Mouse (Mus musculus): ENCODE data around the gene Rnft1. TPM values are rescaled to one million over a fixed set of nuclear protein-coding genes. Genes with fewer than 3 reads are reported as not detected.
"Not testable (repeated sequence)": the region's sequence is repeated elsewhere in the genome, so short reads cannot be mapped to it uniquely, and the experiment has no call there.

Rnft1 gene
- polyA plus RNA-seq, 1 experiment: 9.3 TPM

GRCm38 (mm10) chr11:86532834-86533233 is 48.4 kb downstream of the Rnft1 start:
- H3K4me1 ChIP-seq (replicated peaks; ENCODE audit: control insufficient read depth, insufficient read depth, low read length): peaks cover 2% of the 10 kb centered on the region
- WGBS: 88% methylated on average over 1 of the region's 1 CpGs
- TF ChIP-seq CTCF (IDR thresholded peaks at IDR 0.05; ENCODE audit: borderline replicate concordance, control insufficient read depth, extremely low read depth, insufficient read depth, low read length, poor library complexity): no peak
- TF ChIP-seq POLR2A (IDR thresholded peaks at IDR 0.05; ENCODE audit: control insufficient read depth, extremely low read depth, insufficient read depth, low read length, poor library complexity): no peak
- H3K27ac ChIP-seq (ENCODE audit: control insufficient read depth, insufficient read depth, low read length): no peak overlapping the region
- peaks cover 42% of the 10 kb centered on the region for H3K36me3 ChIP-seq (ENCODE audit: control insufficient read depth, insufficient read depth, low read length)
- peak; percentile 19 for DNase-seq
- no peak overlapping the region for H3K4me3 ChIP-seq (ENCODE audit: control insufficient read depth, insufficient read depth, low read length)
- no peaks in the 10 kb centered on the region for H3K27me3 ChIP-seq (ENCODE audit: control insufficient read depth, insufficient read depth, low read length)

GRCm38 (mm10) chr11:86533302-86533701 is 48.8 kb downstream of the Rnft1 start:
- H3K4me1 ChIP-seq (replicated peaks; ENCODE audit: control insufficient read depth, insufficient read depth, low read length): not testable (repeated sequence)
- H3K36me3 ChIP-seq (ENCODE audit: control insufficient read depth, insufficient read depth, low read length): peaks cover 38% of the 10 kb centered on the region

DNA sequence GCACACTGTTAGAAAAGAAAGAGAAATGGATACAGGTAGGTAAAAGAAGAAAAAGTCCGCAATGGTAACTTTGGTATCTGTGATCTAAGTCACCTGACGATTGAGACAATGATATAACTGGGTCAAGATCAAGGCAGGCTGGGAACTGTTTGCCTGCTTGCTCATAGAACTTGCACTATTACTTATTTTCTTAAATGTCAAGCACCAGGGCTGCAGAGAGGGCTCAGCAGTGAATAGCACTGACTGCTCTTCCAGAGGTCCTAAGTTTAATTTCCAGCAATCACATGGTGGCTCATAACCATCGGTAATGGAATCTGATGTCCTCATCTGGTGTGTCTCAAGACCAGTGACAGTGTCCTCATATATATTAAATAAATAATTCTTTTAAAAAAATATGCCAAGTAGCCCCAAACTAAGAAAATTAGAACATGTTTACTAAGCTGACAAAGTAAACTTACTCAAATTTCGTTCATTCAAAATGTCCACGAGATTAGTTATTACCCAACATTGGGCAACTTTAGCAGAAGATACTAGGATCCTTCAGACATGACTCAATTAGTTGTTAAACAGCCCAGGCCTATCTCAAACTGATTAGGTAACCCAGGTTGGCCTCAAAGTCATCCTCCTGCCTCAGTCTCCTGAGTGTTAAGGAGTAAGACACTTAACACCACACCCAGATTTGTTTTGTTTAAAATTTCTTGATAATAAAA is 49.9 kb downstream of the Rnft1 start:
- Histone ChIP-seq H3K36me3 (ENCODE audit: control insufficient read depth, insufficient read depth, low read length) (peaks cover 30% of the 10 kb centered on the region), H3K4me3 (ENCODE audit: control insufficient read depth, insufficient read depth, low read length) (no peak overlapping the region), H3K27ac (ENCODE audit: control insufficient read depth, insufficient read depth, low read length) (no peak overlapping the region), H3K4me1 (replicated peaks; ENCODE audit: control insufficient read depth, insufficient read depth, low read length) (peaks cover 2% of the 10 kb centered on the region), H3K27me3 (ENCODE audit: control insufficient read depth, insufficient read depth, low read length) (no peaks in the 10 kb centered on the region)
- TF ChIP-seq POLR2A (IDR thresholded peaks at IDR 0.05; ENCODE audit: control insufficient read depth, extremely low read depth, insufficient read depth, low read length, poor library complexity): no peak
- TF ChIP-seq CTCF (IDR thresholded peaks at IDR 0.05; ENCODE audit: borderline replicate concordance, control insufficient read depth, extremely low read depth, insufficient read depth, low read length, poor library complexity): no peak
- DNase-seq: no peak
- WGBS: 92% methylated on average over 5 of the region's 5 CpGs

More at GRCm38 (mm10) chr11:86533302-86533701, 48.8 kb downstream of the Rnft1 start:
- not testable (repeated sequence) for DNase-seq; H3K27ac ChIP-seq (ENCODE audit: control insufficient read depth, insufficient read depth, low read length); H3K4me3 ChIP-seq (ENCODE audit: control insufficient read depth, insufficient read depth, low read length); H3K27me3 ChIP-seq (ENCODE audit: control insufficient read depth, insufficient read depth, low read length)
- 92% methylated on average over 6 of the region's 6 CpGs for WGBS

GRCm38 (mm10) chr11:86538786-86539185 is 54.3 kb downstream of the Rnft1 start:
- WGBS: 44% methylated on average over 4 of the region's 4 CpGs
- H3K27me3 ChIP-seq (ENCODE audit: control insufficient read depth, insufficient read depth, low read length): no peaks in the 10 kb centered on the region
- H3K36me3 ChIP-seq (ENCODE audit: control insufficient read depth, insufficient read depth, low read length): peaks cover 4% of the 10 kb centered on the region
- peak overlapping the region; percentile 96 for H3K27ac ChIP-seq (ENCODE audit: control insufficient read depth, insufficient read depth, low read length)
- TF ChIP-seq POLR2A (IDR thresholded peaks at IDR 0.05; ENCODE audit: control insufficient read depth, extremely low read depth, insufficient read depth, low read length, poor library complexity): no peak
- TF ChIP-seq CTCF (IDR thresholded peaks at IDR 0.05; ENCODE audit: borderline replicate concordance, control insufficient read depth, extremely low read depth, insufficient read depth, low read length, poor library complexity): no peak
- H3K4me1 ChIP-seq (replicated peaks; ENCODE audit: control insufficient read depth, insufficient read depth, low read length): peaks cover 6% of the 10 kb centered on the region
- DNase-seq: peak; percentile 41
- H3K4me3 ChIP-seq (ENCODE audit: control insufficient read depth, insufficient read depth, low read length): no peak overlapping the region

GRCm38 (mm10) chr11:86539716-86540475 is 55.4 kb downstream of the Rnft1 start:
- TF ChIP-seq POLR2A (IDR thresholded peaks at IDR 0.05; ENCODE audit: control insufficient read depth, extremely low read depth, insufficient read depth, low read length, poor library complexity): no peak
- TF ChIP-seq CTCF (IDR thresholded peaks at IDR 0.05; ENCODE audit: borderline replicate concordance, control insufficient read depth, extremely low read depth, insufficient read depth, low read length, poor library complexity): no peak
- WGBS: 60% methylated on average over 6 of the region's 6 CpGs
- Histone ChIP-seq H3K36me3 (ENCODE audit: control insufficient read depth, insufficient read depth, low read length) (no peaks in the 10 kb centered on the region), H3K4me1 (replicated peaks; ENCODE audit: control insufficient read depth, insufficient read depth, low read length) (peaks cover 6% of the 10 kb centered on the region), H3K4me3 (ENCODE audit: control insufficient read depth, insufficient read depth, low read length) (no peak overlapping the region), H3K27me3 (ENCODE audit: control insufficient read depth, insufficient read depth, low read length) (no peaks in the 10 kb centered on the region), H3K27ac (ENCODE audit: control insufficient read depth, insufficient read depth, low read length) (peak overlapping the region; percentile 35)
- no peak for DNase-seq

DNA sequence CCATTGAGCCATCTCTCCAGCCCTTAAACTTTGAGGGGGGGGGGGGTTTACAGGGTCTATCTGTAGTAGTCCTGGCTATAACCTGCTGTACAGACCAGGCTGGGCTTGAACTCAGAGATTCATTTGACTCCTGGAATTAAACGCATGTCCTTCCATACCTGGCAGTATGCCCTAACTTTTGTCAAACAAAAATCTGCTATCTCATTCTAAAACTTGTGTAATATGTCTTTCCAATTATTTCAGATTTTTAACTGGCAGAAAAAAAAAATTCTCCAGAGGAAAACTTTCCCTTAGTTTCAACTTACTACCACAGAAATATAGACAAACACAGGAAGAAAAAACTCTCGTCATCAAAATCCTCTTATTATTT is 56.0 kb downstream of the Rnft1 start:
- no peaks in the 10 kb centered on the region for H3K27me3 ChIP-seq (ENCODE audit: control insufficient read depth, insufficient read depth, low read length)
- H3K4me3 ChIP-seq (ENCODE audit: control insufficient read depth, insufficient read depth, low read length): no peak overlapping the region
- peaks cover 6% of the 10 kb centered on the region for H3K4me1 ChIP-seq (replicated peaks; ENCODE audit: control insufficient read depth, insufficient read depth, low read length)
- TF ChIP-seq POLR2A (IDR thresholded peaks at IDR 0.05; ENCODE audit: control insufficient read depth, extremely low read depth, insufficient read depth, low read length, poor library complexity): no peak
- no peak for TF ChIP-seq CTCF (IDR thresholded peaks at IDR 0.05; ENCODE audit: borderline replicate concordance, control insufficient read depth, extremely low read depth, insufficient read depth, low read length, poor library complexity)
- WGBS: 86% methylated on average over 2 of the region's 2 CpGs
- no peak overlapping the region for H3K27ac ChIP-seq (ENCODE audit: control insufficient read depth, insufficient read depth, low read length)
- DNase-seq: no peak
- no peaks in the 10 kb centered on the region for H3K36me3 ChIP-seq (ENCODE audit: control insufficient read depth, insufficient read depth, low read length)

Measured in thymus, adult 2 months (tissue).